Mouse (Mus musculus) CH12.LX (cell line): Measurements from ENCODE around the gene Zfp973. TPM values are rescaled to one million over a fixed set of nuclear protein-coding genes. Genes with fewer than 3 reads are reported as not detected.
A peak's percentile ranks its signal among the peaks of the same experiment; 100 is the strongest.
"Not testable (repeated sequence)": the region's sequence is repeated elsewhere in the genome, so short reads cannot be mapped to it uniquely, and the experiment has no call there.

Source experiments
- DNase-seq: peaks from one replicate; pipeline ENCODE4 v3.0.0-alpha.2; 2013; ENCODE audit errors: extremely low read depth
- H3K27ac ChIP-seq: 2 replicates; pipeline ENCODE4 v1.5.1; 2012; ENCODE audit warnings: low read depth, mild to moderate bottlenecking, control low read depth, moderate library complexity; ENCODE audit not compliant: insufficient read depth
- H3K27me3 ChIP-seq: replicated peaks from 2 replicates; pipeline ENCODE3; 2012; ENCODE audit warnings: inconsistent platforms
- H3K36me3 ChIP-seq, 2 experiments: replicated peaks in 1 of 2; 2 replicates each; pipeline versions ENCODE3 to v1.6.1; 2012; ENCODE audit warnings: inconsistent platforms in 1 of 2, low read length in 1 of 2, mild to moderate bottlenecking in 1 of 2, mixed read lengths in 1 of 2, moderate library complexity in 1 of 2; ENCODE audit not compliant: control insufficient read depth in 1 of 2, insufficient read depth in 1 of 2
- H3K4me1 ChIP-seq, 2 experiments: 2 replicates each; pipeline ENCODE4 v1.6.1; 2012; ENCODE audit warnings: inconsistent platforms in 1 of 2, moderate library complexity in 1 of 2; ENCODE audit not compliant: insufficient read depth in 2 of 2, control insufficient read depth in 1 of 2
- H3K4me2 ChIP-seq: 2 replicates; pipeline ENCODE4 v1.6.1; 2012; ENCODE audit warnings: low read depth, mild to moderate bottlenecking, control low read depth; ENCODE audit not compliant: poor library complexity, insufficient read depth, severe bottlenecking
- H3K4me3 ChIP-seq, 3 experiments: fragments of 150-350 bp in 1 of 3; sonication (generic) in 1 of 3; replicated peaks in 1 of 3; 2 replicates each; pipeline versions ENCODE3 to v1.5.1; 2011 to 2012; ENCODE audit warnings: low read depth in 2 of 3, low read length in 2 of 3, mild to moderate bottlenecking in 2 of 3, moderate library complexity in 2 of 3, control low read depth in 1 of 3, improper control_type of control experiment in 1 of 3, inconsistent platforms in 1 of 3, mixed read lengths in 1 of 3; ENCODE audit not compliant: poor library complexity in 1 of 3
- H3K79me2 ChIP-seq: replicated peaks from 2 replicates; pipeline ENCODE4 v1.6.1; 2012; ENCODE audit warnings: mild to moderate bottlenecking, moderate library complexity; ENCODE audit not compliant: control insufficient read depth, poor library complexity, insufficient read depth, severe bottlenecking; ENCODE audit errors: extremely low read depth
- H3K9ac ChIP-seq: 2 replicates; pipeline ENCODE4 v1.6.1; 2012; ENCODE audit warnings: low read depth, mild to moderate bottlenecking, control low read depth, moderate library complexity; ENCODE audit not compliant: insufficient read depth
- H3K9me3 ChIP-seq: replicated peaks from 2 replicates; pipeline ENCODE3; 2012; ENCODE audit warnings: low read length, inconsistent platforms, mixed read lengths
- dilution Hi-C: fragments of 300-500 bp; cut with MboI; formaldehyde crosslinking; loops from 2 replicates; pipeline ENCODE4 v1.14.3; 2020; ENCODE audit warnings: low sequenced_read_pairs; ENCODE audit not compliant: extremely low pct_unique_long_range_greater_than_20kb, extremely low pct_ligation_motif_present
- in situ Hi-C: fragments of 300-500 bp; cut with MboI; formaldehyde crosslinking; loops from 3 replicates; pipeline ENCODE4 v1.14.3; 2019; ENCODE audit warnings: low sequenced_read_pairs, low pct_ligation_motif_present, low pct_unique_long_range_greater_than_20kb, mixed read lengths
- polyA plus RNA-seq: library from polyadenylated mRNA; unstranded; fragments of >175 nt; gene quantifications from 2 replicates; pipeline ENCODE4 v1.2.1, GENCODE M21; 2012; ENCODE audit warnings: low read depth; ENCODE audit not compliant: insufficient read length
- total RNA-seq, 2 experiments: library from RNA; depleted of rRNA; stranded (reverse); fragments of 300-350 nt in 1 of 2; fragments of >200 nt in 1 of 2; gene quantifications; 2 replicates each; pipeline ENCODE4 v1.2.3; 2012 to 2014

Zfp973 gene
- total RNA-seq (2012; rRNA removed) (7.7 and 8.4 TPM in 2 replicates), total RNA-seq (2014; rRNA removed) (13.8 and 20.4 TPM in 2 replicates), polyA plus RNA-seq (8.4 and 9.3 TPM in 2 replicates)

DNA sequence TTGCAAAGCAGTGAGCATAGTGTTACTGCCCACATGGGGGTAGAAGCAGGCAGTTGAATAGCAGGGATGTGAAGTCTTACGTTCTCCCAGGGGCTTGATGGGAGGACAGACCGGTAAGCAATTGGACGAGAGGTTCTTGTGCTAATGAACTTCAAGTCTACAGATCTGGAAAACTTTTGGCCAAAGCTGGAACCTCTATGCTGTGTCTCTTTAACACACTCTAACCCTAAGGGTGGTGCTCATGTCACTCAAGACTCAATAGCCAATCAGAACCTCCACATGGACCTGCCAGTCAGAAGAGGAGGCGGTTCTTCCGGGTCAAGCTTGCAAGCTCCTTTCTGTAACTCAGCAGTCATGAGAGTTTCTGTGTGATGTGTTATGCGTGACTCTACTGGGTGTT, at the start of gene Zfp973:
Gene Zfp973, plus strand, starts transcription at position 301 of the 400 bp plus-strand sequence.
- H3K27me3 ChIP-seq, H3K9me3 ChIP-seq, H3K36me3 ChIP-seq, dilution Hi-C loops, in situ Hi-C loops, H3K9ac ChIP-seq, H3K79me2 ChIP-seq, H3K4me3 ChIP-seq, DNase-seq, H3K4me2 ChIP-seq, H3K27ac ChIP-seq, H3K4me1 ChIP-seq: not testable (repeated sequence)

DNA sequence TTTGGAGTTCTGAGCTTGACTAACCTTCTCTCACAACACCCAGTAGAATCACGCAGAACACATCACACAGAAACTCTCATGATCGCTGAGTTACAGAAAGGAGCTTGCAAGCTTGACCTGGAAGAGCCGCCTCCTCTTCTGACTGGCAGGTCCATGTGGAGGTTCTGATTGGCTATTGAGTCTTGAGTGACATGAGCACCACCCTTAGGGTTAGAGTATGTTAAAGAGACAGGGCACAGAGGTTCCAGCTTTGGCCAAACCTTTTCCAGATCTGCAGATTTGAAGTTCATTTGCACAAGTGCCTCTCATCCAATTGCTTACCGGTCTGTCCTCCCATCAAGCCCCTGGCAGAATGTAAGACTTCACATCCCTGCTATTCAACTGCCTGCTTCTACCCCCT, 34.1 kb upstream of the Zfp973 start, which contains the start of gene Gm14308:
Gene Gm14308, minus strand, starts transcription at position 101 of the 400 bp plus-strand sequence.
- H3K9me3 ChIP-seq, in situ Hi-C loops, H3K36me3 ChIP-seq, H3K4me1 ChIP-seq, H3K27me3 ChIP-seq, H3K9ac ChIP-seq, H3K4me3 ChIP-seq, H3K4me2 ChIP-seq, H3K27ac ChIP-seq, DNase-seq, dilution Hi-C loops, H3K79me2 ChIP-seq: not testable (repeated sequence)

DNA sequence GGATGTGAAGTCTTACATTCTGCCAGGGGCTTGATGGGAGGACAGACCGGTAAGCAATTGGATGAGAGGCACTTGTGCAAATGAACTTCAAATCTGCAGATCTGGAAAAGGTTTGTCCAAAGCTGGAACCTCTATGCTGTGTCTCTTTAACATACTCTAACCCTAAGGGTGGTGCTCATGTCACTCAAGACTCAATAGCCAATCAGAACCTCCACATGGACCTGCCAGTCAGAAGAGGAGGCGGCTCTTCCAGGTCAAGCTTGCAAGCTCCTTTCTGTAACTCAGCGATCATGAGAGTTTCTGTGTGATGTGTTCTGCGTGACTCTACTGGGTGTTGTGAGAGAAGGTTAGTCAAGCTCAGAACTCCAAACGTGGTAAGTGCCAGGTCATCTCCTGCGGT, 37.7 kb downstream of the Zfp973 start, which contains the start of gene Gm14305:
Gene Gm14305, plus strand, starts transcription at position 278 of the 400 bp plus-strand sequence.
- in situ Hi-C loops, H3K27ac ChIP-seq, H3K4me1 ChIP-seq, H3K9me3 ChIP-seq, H3K79me2 ChIP-seq, dilution Hi-C loops, H3K36me3 ChIP-seq, DNase-seq, H3K27me3 ChIP-seq: not testable (repeated sequence)
- H3K4me3 ChIP-seq, result peak within 1 kb of the TSS in 2 of 3 experiments; percentile 54 to 68
- H3K9ac ChIP-seq, result peak within 1 kb of the TSS; percentile 54
- H3K4me2 ChIP-seq, result peak within 1 kb of the TSS; percentile 44; the same call in 1 of the 2 replicates

Other genes starting within 250 kb of the Zfp973 start
- gene Gm14435, start 246.9 kb upstream of the Zfp973 start, total RNA-seq (2012; rRNA removed), result 1.9 and 2.7 TPM in 2 replicates
- gene Gm14435, start 246.9 kb upstream of the Zfp973 start, total RNA-seq (2014; rRNA removed), result 10.2 and 16.1 TPM in 2 replicates
- 6.7 and 9.9 TPM in 2 replicates for gene Gm14435, start 246.9 kb upstream of the Zfp973 start, polyA plus RNA-seq
- gene Gm14434, start 183.7 kb upstream of the Zfp973 start, total RNA-seq (2012; rRNA removed), result 5.2 and 6.6 TPM in 2 replicates
- gene Gm14434, start 183.7 kb upstream of the Zfp973 start, total RNA-seq (2014; rRNA removed), result 58.6 and 59.6 TPM in 2 replicates
- gene Gm14434, start 183.7 kb upstream of the Zfp973 start, polyA plus RNA-seq, result 0.94 and 6.0 TPM in 2 replicates
- gene Zfp967, start 149.5 kb upstream of the Zfp973 start, total RNA-seq (2012; rRNA removed), result not detected in 2 replicates
- not detected in 2 replicates for gene Zfp967, start 149.5 kb upstream of the Zfp973 start, total RNA-seq (2014; rRNA removed)
- gene Zfp967, start 149.5 kb upstream of the Zfp973 start, polyA plus RNA-seq, result not detected in 2 replicates
- 0.64 and 1.1 TPM in 2 replicates for gene Gm14308, start 34.2 kb upstream of the Zfp973 start, total RNA-seq (2012; rRNA removed)
- 1.3 and 1.5 TPM in 2 replicates for gene Gm14308, start 34.2 kb upstream of the Zfp973 start, total RNA-seq (2014; rRNA removed)
- gene Gm14308, start 34.2 kb upstream of the Zfp973 start, polyA plus RNA-seq, result 4.2 TPM in 1 of 2 replicates, not detected in the other
- gene Gm14305, start 37.8 kb downstream of the Zfp973 start, total RNA-seq (2012; rRNA removed), result 11.4 and 12.5 TPM in 2 replicates
- gene Gm14305, start 37.8 kb downstream of the Zfp973 start, total RNA-seq (2014; rRNA removed), result 36.7 and 43.7 TPM in 2 replicates
- 7.2 and 13.0 TPM in 2 replicates for gene Gm14305, start 37.8 kb downstream of the Zfp973 start, polyA plus RNA-seq
- 12.9 and 17.6 TPM in 2 replicates for gene Gm14295, start 128.1 kb downstream of the Zfp973 start, total RNA-seq (2012; rRNA removed)
- 54.7 and 56.8 TPM in 2 replicates for gene Gm14295, start 128.1 kb downstream of the Zfp973 start, total RNA-seq (2014; rRNA removed)
- gene Gm14295, start 128.1 kb downstream of the Zfp973 start, polyA plus RNA-seq, result 12.8 and 18.6 TPM in 2 replicates
- not detected in 2 replicates for gene Gm14408, start 160.6 kb downstream of the Zfp973 start, total RNA-seq (2012; rRNA removed)
- gene Gm14408, start 160.6 kb downstream of the Zfp973 start, total RNA-seq (2014; rRNA removed), result not detected in 2 replicates
- not detected in 2 replicates for gene Gm14408, start 160.6 kb downstream of the Zfp973 start, polyA plus RNA-seq